Mouse (Mus musculus): ENCODE data around the gene Cyp2f2. TPM values are rescaled to one million over a fixed set of nuclear protein-coding genes. Genes with fewer than 3 reads are reported as not detected.

The Cyp2f2 gene
- polyA plus RNA-seq, 1 experiment: 19.2 TPM

GRCm38 (mm10) chr7:27180036-27180435 lies 60.3 kb downstream of the Cyp2f2 start:
- Histone ChIP-seq H3K27me3 (ENCODE audit: control insufficient read depth, insufficient read depth, low read length) (no peaks in the 10 kb centered on the region), H3K36me3 (ENCODE audit: control insufficient read depth, insufficient read depth, low read length) (no peaks in the 10 kb centered on the region; the same call in 1 of the 2 replicates), H3K4me1 (replicated peaks; ENCODE audit: control insufficient read depth, insufficient read depth, low read length) (no peaks in the 10 kb centered on the region), H3K27ac (ENCODE audit: control insufficient read depth, insufficient read depth, low read length) (no peak overlapping the region), H3K4me3 (ENCODE audit: control insufficient read depth, insufficient read depth, low read length) (no peak overlapping the region)
- no peak for DNase-seq
- WGBS: 95% methylated on average over 5 of the region's 5 CpGs
- TF ChIP-seq CTCF (IDR thresholded peaks at IDR 0.05; ENCODE audit: borderline replicate concordance, control insufficient read depth, extremely low read depth, insufficient read depth, low read length, poor library complexity): no peak
- no peak for TF ChIP-seq POLR2A (IDR thresholded peaks at IDR 0.05; ENCODE audit: control insufficient read depth, extremely low read depth, insufficient read depth, low read length, poor library complexity)

- Histone ChIP-seq H3K4me1 (replicated peaks; ENCODE audit: control insufficient read depth, insufficient read depth, low read length) (no peaks in the 10 kb centered on the region), H3K4me3 (ENCODE audit: control insufficient read depth, insufficient read depth, low read length) (no peak within 1 kb of the TSS), H3K27ac (ENCODE audit: control insufficient read depth, insufficient read depth, low read length) (no peak within 1 kb of the TSS), H3K36me3 (ENCODE audit: control insufficient read depth, insufficient read depth, low read length) (peaks cover 5% of the 10 kb centered on the region), H3K27me3 (ENCODE audit: control insufficient read depth, insufficient read depth, low read length) (no peaks in the 10 kb centered on the region)
- DNase-seq: no peak
- TF ChIP-seq CTCF (IDR thresholded peaks at IDR 0.05; ENCODE audit: borderline replicate concordance, control insufficient read depth, extremely low read depth, insufficient read depth, low read length, poor library complexity): no peak
- no peak for TF ChIP-seq POLR2A (IDR thresholded peaks at IDR 0.05; ENCODE audit: control insufficient read depth, extremely low read depth, insufficient read depth, low read length, poor library complexity)
- WGBS: 88% methylated on average over 14 of the region's 14 CpGs
Measured at GRCm38 (mm10) chr7:27180837-27181695, 61.4 kb downstream of the Cyp2f2 start, which contains the start of the genes Gm21983 and Mia. Gene Gm21983 (minus strand): TSS chr7:27181086. Gene Mia (minus strand): TSS chr7:27181157.

- no peak overlapping the region for H3K4me3 ChIP-seq (ENCODE audit: control insufficient read depth, insufficient read depth, low read length)
- DNase-seq: no peak
- H3K4me1 ChIP-seq (replicated peaks; ENCODE audit: control insufficient read depth, insufficient read depth, low read length): no peaks in the 10 kb centered on the region
- WGBS: 90% methylated on average over 1 of the region's 1 CpGs
- TF ChIP-seq POLR2A (IDR thresholded peaks at IDR 0.05; ENCODE audit: control insufficient read depth, extremely low read depth, insufficient read depth, low read length, poor library complexity) (no peak), CTCF (IDR thresholded peaks at IDR 0.05; ENCODE audit: borderline replicate concordance, control insufficient read depth, extremely low read depth, insufficient read depth, low read length, poor library complexity) (no peak)
- no peak overlapping the region for H3K27ac ChIP-seq (ENCODE audit: control insufficient read depth, insufficient read depth, low read length)
- H3K36me3 ChIP-seq (ENCODE audit: control insufficient read depth, insufficient read depth, low read length): peaks cover 12% of the 10 kb centered on the region
- H3K27me3 ChIP-seq (ENCODE audit: control insufficient read depth, insufficient read depth, low read length): no peaks in the 10 kb centered on the region
Measured at GRCm38 (mm10) chr7:27182498-27182897, 62.8 kb downstream of the Cyp2f2 start.

Other genes starting within 250 kb of the Cyp2f2 start
- not detected in 2 replicates for gene Cyp2a22, start 180.5 kb upstream of the Cyp2f2 start, polyA plus RNA-seq (2012; rRNA removed)
- gene Cyp2a12, start 90.8 kb upstream of the Cyp2f2 start, polyA plus RNA-seq (2012; rRNA removed): 1.0 TPM in 1 of 2 replicates, not detected in the other
- gene Cyp2t4, start 33.8 kb downstream of the Cyp2f2 start, polyA plus RNA-seq (2012; rRNA removed): 0.11 TPM in 1 of 2 replicates, not detected in the other
- 116 and 125 TPM in 2 replicates for gene Egln2, start 46.9 kb downstream of the Cyp2f2 start, polyA plus RNA-seq (2012; rRNA removed)
- gene Rab4b, start 59.0 kb downstream of the Cyp2f2 start, polyA plus RNA-seq (2012; rRNA removed): 127 and 136 TPM in 2 replicates
- 0.19 TPM in 1 of 2 replicates, not detected in the other for gene Gm21983, start 61.2 kb downstream of the Cyp2f2 start, polyA plus RNA-seq (2012; rRNA removed)
- 4.0 and 5.2 TPM in 2 replicates for gene Mia, start 61.2 kb downstream of the Cyp2f2 start, polyA plus RNA-seq (2012; rRNA removed)
- gene BC024978, start 75.9 kb downstream of the Cyp2f2 start, polyA plus RNA-seq (2012; rRNA removed): 20.4 and 20.9 TPM in 2 replicates
- 293 and 316 TPM in 2 replicates for gene Snrpa, start 76.4 kb downstream of the Cyp2f2 start, polyA plus RNA-seq (2012; rRNA removed)
- 12.2 and 12.4 TPM in 2 replicates for gene Itpkc, start 108.8 kb downstream of the Cyp2f2 start, polyA plus RNA-seq (2012; rRNA removed)
- 53.1 and 57.8 TPM in 2 replicates for gene Coq8b, start 113.1 kb downstream of the Cyp2f2 start, polyA plus RNA-seq (2012; rRNA removed)
- 10.3 and 10.7 TPM in 2 replicates for gene Numbl, start 138.5 kb downstream of the Cyp2f2 start, polyA plus RNA-seq (2012; rRNA removed)
- gene Ltbp4, start 217.8 kb downstream of the Cyp2f2 start, polyA plus RNA-seq (2012; rRNA removed): 48.3 and 77.5 TPM in 2 replicates
- 203 and 206 TPM in 2 replicates for gene Shkbp1, start 236.1 kb downstream of the Cyp2f2 start, polyA plus RNA-seq (2012; rRNA removed)
- gene Gm20479, start 237.5 kb downstream of the Cyp2f2 start, polyA plus RNA-seq (2012; rRNA removed): not detected in 2 replicates